Mouse (Mus musculus): Measurements from ENCODE around the gene Arhgef10l. TPM values are rescaled to one million over a fixed set of nuclear protein-coding genes. Genes with fewer than 3 reads are reported as not detected.
A peak's percentile ranks its signal among the peaks of the same experiment; 100 is the strongest.

The Arhgef10l gene
- polyA plus RNA-seq, 1 experiment: 5.9 TPM

- Histone ChIP-seq H3K27ac (ENCODE audit: control insufficient read depth, insufficient read depth, low read depth, low read length) (peak overlapping the region; percentile 92), H3K4me3 (ENCODE audit: control insufficient read depth, low read depth, low read length) (peak overlapping the region; percentile 91), H3K36me3 (ENCODE audit: control insufficient read depth, insufficient read depth, low read length) (no peaks in the 10 kb centered on the region), H3K4me1 (ENCODE audit: control insufficient read depth, insufficient read depth, low read length) (peaks cover 29% of the 10 kb centered on the region), H3K27me3 (ENCODE audit: control insufficient read depth, insufficient read depth, low read length) (no peaks in the 10 kb centered on the region)
- TF ChIP-seq POLR2A (IDR thresholded peaks at IDR 0.05; ENCODE audit: control insufficient read depth, low read depth, low read length) (no peak), CTCF (IDR thresholded peaks at IDR 0.05; ENCODE audit: control insufficient read depth, insufficient read depth, insufficient replicate concordance, low read depth, low read length) (peak; percentile 28; the same call in 1 of the 2 replicates)
These were observed 35.4 kb upstream of the Arhgef10l start for GRCm38 (mm10) chr4:140701049-140701715.

DNA sequence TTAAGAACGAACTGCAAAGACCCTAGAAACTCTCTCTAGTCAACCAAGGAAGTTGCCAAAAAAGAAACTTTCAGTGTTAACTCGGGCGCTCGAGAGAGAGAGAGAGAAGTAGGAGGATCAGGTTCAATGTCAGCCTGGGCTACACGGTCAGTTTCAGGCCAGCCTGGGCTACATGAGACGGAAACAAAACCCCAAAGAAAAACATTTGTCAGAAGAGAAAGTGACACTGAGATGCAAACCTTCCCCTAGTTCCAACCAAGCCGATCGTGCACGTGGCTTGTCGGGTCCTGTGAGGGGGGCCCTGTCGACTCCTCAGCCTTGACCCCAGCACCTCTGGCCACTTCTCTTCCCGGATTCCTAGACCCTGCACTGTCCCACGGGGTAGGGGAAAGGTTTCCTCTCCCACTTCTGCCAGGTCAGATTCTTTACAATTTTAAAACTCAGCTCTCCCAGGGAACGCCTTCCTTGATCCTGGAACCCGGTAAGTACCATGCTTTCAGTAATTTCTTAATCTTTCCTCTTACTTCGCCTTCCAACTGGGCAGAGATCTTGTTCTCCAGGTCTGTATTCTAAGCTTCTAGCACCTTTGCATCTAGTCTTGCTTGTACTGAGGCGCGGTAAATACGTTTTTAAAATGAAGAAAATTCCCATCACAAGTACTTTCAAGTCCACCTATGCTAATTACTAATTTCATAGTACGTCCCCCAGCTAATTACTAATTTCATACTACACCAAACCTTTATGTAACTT is 34.6 kb upstream of the Arhgef10l start, which contains the start of gene Rcc2:
Gene Rcc2 (plus strand): TSS at position 273 of the 750 bp plus-strand sequence.
- TF ChIP-seq POLR2A (IDR thresholded peaks at IDR 0.05; ENCODE audit: control insufficient read depth, low read depth, low read length): no peak
- TF ChIP-seq CTCF (IDR thresholded peaks at IDR 0.05; ENCODE audit: control insufficient read depth, insufficient read depth, insufficient replicate concordance, low read depth, low read length): no peak
- H3K27ac ChIP-seq (ENCODE audit: control insufficient read depth, insufficient read depth, low read depth, low read length): peak within 1 kb of the TSS; percentile 92
- peaks cover 29% of the 10 kb centered on the region for H3K4me1 ChIP-seq (ENCODE audit: control insufficient read depth, insufficient read depth, low read length)
- peak within 1 kb of the TSS; percentile 91 for H3K4me3 ChIP-seq (ENCODE audit: control insufficient read depth, low read depth, low read length)
- H3K36me3 ChIP-seq (ENCODE audit: control insufficient read depth, insufficient read depth, low read length): no peaks in the 10 kb centered on the region
- H3K27me3 ChIP-seq (ENCODE audit: control insufficient read depth, insufficient read depth, low read length): no peaks in the 10 kb centered on the region

DNA sequence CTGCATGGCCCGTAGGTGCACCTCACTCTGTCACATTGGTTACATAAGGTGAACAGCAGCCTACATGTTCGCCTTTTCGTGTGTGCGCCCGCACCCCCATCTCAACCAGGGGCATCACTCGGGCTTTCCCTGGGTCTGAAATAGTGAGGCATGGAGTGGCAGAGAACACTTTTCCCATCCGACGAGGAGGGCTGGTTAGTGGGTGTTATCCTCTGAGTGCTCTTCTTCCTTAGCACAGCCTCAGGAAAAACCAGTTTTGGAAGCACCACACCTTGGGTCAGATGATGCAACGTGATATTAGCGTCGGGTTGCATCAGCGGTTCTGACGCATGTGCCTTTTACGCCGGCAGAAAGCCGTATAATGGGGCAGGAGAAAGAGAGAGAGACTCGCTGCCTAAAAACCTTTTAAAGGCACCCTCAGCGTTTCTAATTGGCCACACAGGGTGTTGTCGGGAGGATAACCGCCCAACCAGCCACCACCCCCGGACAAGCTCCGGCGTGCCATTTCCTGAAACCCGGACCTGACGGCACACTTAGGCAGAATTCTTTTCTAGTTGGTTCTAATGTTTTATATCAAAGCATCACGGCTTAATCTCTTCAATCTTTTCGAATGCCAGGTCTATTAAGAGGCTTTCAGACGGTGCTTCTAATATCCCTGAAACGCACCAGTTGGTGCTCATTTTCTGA is 33.8 kb upstream of the Arhgef10l start:
- peak overlapping the region; percentile 40 for H3K4me3 ChIP-seq (ENCODE audit: control insufficient read depth, low read depth, low read length)
- H3K36me3 ChIP-seq (ENCODE audit: control insufficient read depth, insufficient read depth, low read length): no peaks in the 10 kb centered on the region
- H3K4me1 ChIP-seq (ENCODE audit: control insufficient read depth, insufficient read depth, low read length): peaks cover 29% of the 10 kb centered on the region
- no peak for TF ChIP-seq CTCF (IDR thresholded peaks at IDR 0.05; ENCODE audit: control insufficient read depth, insufficient read depth, insufficient replicate concordance, low read depth, low read length)
- TF ChIP-seq POLR2A (IDR thresholded peaks at IDR 0.05; ENCODE audit: control insufficient read depth, low read depth, low read length): no peak
- no peaks in the 10 kb centered on the region for H3K27me3 ChIP-seq (ENCODE audit: control insufficient read depth, insufficient read depth, low read length)
- H3K27ac ChIP-seq (ENCODE audit: control insufficient read depth, insufficient read depth, low read depth, low read length): peak overlapping the region; percentile 21; the same call in 1 of the 2 replicates

- Histone ChIP-seq H3K4me3 (ENCODE audit: control insufficient read depth, low read depth, low read length) (no peak overlapping the region), H3K36me3 (ENCODE audit: control insufficient read depth, insufficient read depth, low read length) (no peaks in the 10 kb centered on the region), H3K27ac (ENCODE audit: control insufficient read depth, insufficient read depth, low read depth, low read length) (no peak overlapping the region), H3K27me3 (ENCODE audit: control insufficient read depth, insufficient read depth, low read length) (no peaks in the 10 kb centered on the region), H3K4me1 (ENCODE audit: control insufficient read depth, insufficient read depth, low read length) (peaks cover 12% of the 10 kb centered on the region)
- TF ChIP-seq CTCF (IDR thresholded peaks at IDR 0.05; ENCODE audit: control insufficient read depth, insufficient read depth, insufficient replicate concordance, low read depth, low read length) (no peak), POLR2A (IDR thresholded peaks at IDR 0.05; ENCODE audit: control insufficient read depth, low read depth, low read length) (no peak)
These were observed 30.1 kb upstream of the Arhgef10l start for GRCm38 (mm10) chr4:140695675-140696585.

DNA sequence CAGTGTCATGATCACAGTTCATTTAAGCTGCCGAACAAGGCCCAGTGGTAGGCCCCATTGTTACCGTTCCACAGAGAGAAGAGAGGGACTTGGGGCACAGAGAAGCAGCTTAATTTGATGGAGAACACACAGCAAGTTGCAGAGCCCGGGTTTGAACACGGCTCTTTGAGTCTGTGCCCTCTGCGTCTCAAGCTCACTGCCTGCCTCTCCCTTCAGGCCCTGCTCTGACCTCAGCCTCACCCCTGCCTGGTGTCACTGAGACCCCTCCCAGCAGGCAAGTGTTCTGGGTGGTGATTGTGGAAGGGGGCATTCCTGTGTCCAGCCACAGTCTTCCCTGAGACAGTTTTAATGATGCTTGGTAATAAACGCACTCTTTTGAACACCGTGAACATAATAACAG is 29.3 kb upstream of the Arhgef10l start:
- Histone ChIP-seq H3K4me1 (ENCODE audit: control insufficient read depth, insufficient read depth, low read length) (peaks cover 11% of the 10 kb centered on the region), H3K27ac (ENCODE audit: control insufficient read depth, insufficient read depth, low read depth, low read length) (no peak overlapping the region), H3K27me3 (ENCODE audit: control insufficient read depth, insufficient read depth, low read length) (no peaks in the 10 kb centered on the region), H3K36me3 (ENCODE audit: control insufficient read depth, insufficient read depth, low read length) (no peaks in the 10 kb centered on the region), H3K4me3 (ENCODE audit: control insufficient read depth, low read depth, low read length) (no peak overlapping the region)
- TF ChIP-seq POLR2A (IDR thresholded peaks at IDR 0.05; ENCODE audit: control insufficient read depth, low read depth, low read length): no peak
- TF ChIP-seq CTCF (IDR thresholded peaks at IDR 0.05; ENCODE audit: control insufficient read depth, insufficient read depth, insufficient replicate concordance, low read depth, low read length): no peak

DNA sequence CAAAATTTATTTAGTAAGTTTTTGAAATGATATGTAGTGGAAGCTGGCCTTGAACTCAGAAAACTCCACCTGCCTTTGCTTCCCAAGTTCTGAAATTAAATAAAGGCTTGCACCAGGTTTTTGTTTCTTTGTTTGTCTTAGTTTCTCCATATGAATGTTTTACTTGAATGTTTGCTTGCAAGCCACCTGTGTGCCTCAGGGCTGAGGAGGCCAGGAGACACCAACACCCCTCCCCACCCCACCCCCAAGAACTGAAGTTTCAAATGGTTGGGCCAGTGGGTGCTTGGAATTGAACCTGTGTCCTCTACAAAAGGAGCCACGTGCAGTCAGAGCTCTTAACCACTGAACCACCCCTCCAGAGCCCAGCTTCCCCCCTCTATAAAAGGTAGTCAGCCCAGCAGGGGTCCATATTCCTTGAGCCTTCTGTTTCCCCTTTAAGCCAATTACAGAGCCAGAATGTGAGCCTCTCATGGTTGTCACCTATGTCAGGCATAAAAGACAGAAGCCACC is 28.8 kb upstream of the Arhgef10l start:
- TF ChIP-seq POLR2A (IDR thresholded peaks at IDR 0.05; ENCODE audit: control insufficient read depth, low read depth, low read length) (no peak), CTCF (IDR thresholded peaks at IDR 0.05; ENCODE audit: control insufficient read depth, insufficient read depth, insufficient replicate concordance, low read depth, low read length) (no peak)
- H3K27ac ChIP-seq (ENCODE audit: control insufficient read depth, insufficient read depth, low read depth, low read length): no peak overlapping the region
- H3K4me1 ChIP-seq (ENCODE audit: control insufficient read depth, insufficient read depth, low read length): peaks cover 9% of the 10 kb centered on the region
- no peaks in the 10 kb centered on the region for H3K27me3 ChIP-seq (ENCODE audit: control insufficient read depth, insufficient read depth, low read length)
- H3K36me3 ChIP-seq (ENCODE audit: control insufficient read depth, insufficient read depth, low read length): no peaks in the 10 kb centered on the region
- no peak overlapping the region for H3K4me3 ChIP-seq (ENCODE audit: control insufficient read depth, low read depth, low read length)
